Mouse (Mus musculus) heart, postnatal 0 days (tissue): Measurements from ENCODE around the gene Ext2. TPM values are rescaled to one million over a fixed set of nuclear protein-coding genes. Genes with fewer than 3 reads are reported as not detected.

Experiments
- ATAC-seq: fragments of 200-750 bp; cut with Nextera tagmentation; 2 replicates; pipeline ENCODE4 v1.8.0; 2017; ENCODE audit warnings: low read depth, moderate number of reproducible peaks, moderate library complexity; ENCODE audit not compliant: insufficient read depth
- DNase-seq: peaks from one replicate; pipeline ENCODE4 v3.0.0-alpha.2; 2016; ENCODE audit warnings: low spot score
- H3K27ac ChIP-seq: fragments of 300-500 bp; sonication (generic); 2 replicates; pipeline ENCODE4 v1.5.1; 2014; ENCODE audit warnings: low read depth, mild to moderate bottlenecking
- H3K27me3 ChIP-seq: fragments of 300-500 bp; sonication (generic); 2 replicates; pipeline ENCODE4 v1.6.1; 2014; ENCODE audit warnings: low read length, mixed read lengths; ENCODE audit not compliant: control insufficient read depth, insufficient read depth
- H3K36me3 ChIP-seq: fragments of 300-500 bp; sonication (generic); replicated peaks from 2 replicates; pipeline ENCODE4 v1.6.1; 2014; ENCODE audit warnings: low read length, mixed read lengths; ENCODE audit not compliant: control insufficient read depth, insufficient read depth
- H3K4me1 ChIP-seq: fragments of 300-500 bp; sonication (generic); 2 replicates; pipeline ENCODE4 v1.6.1; 2014; ENCODE audit warnings: antibody characterized with exemption; ENCODE audit not compliant: control insufficient read depth, insufficient read depth
- H3K4me2 ChIP-seq: fragments of 300-500 bp; sonication (generic); 2 replicates; pipeline ENCODE4 v1.6.1; 2014; ENCODE audit warnings: low read depth, mild to moderate bottlenecking, low read length, moderate library complexity
- H3K4me3 ChIP-seq: fragments of 300-500 bp; sonication (generic); 2 replicates; pipeline ENCODE4 v1.5.1; 2014; ENCODE audit warnings: low read depth, low read length
- H3K9ac ChIP-seq: fragments of 300-500 bp; sonication (generic); replicated peaks from 2 replicates; pipeline ENCODE4 v1.6.1; 2014; ENCODE audit warnings: low read depth, low read length, mixed read lengths
- H3K9me3 ChIP-seq: fragments of 300-500 bp; sonication (generic); replicated peaks from 2 replicates; pipeline ENCODE4 v1.6.1; 2016; ENCODE audit warnings: low read length; ENCODE audit not compliant: control insufficient read depth
- CTCF ChIP-seq: IDR thresholded peaks from 2 replicates; pipeline ENCODE4 v1.5.1; 2016; ENCODE audit warnings: antibody characterized with exemption, control low read depth, low read depth
- EP300 ChIP-seq: IDR thresholded peaks from 2 replicates; pipeline ENCODE4 v1.6.1; 2016; ENCODE audit warnings: antibody characterized with exemption, low read depth
- WGBS: fragments of 180-500 bp; shearing (Covaris S2); extraction: QIAGEN DNeasy Blood & Tissue Kit; methylation state at CpG from one replicate; pipeline ENCODE4 v1.1.7; 2014; 5-methylcytosine and 5-hydroxymethylcytosine counted together
- polyA plus RNA-seq: library from polyadenylated mRNA; unstranded; fragments of >200 nt; fragmentation: Nextera tagmentation; extraction: Ambion mirVana; gene quantifications from 2 replicates; pipeline ENCODE4 v1.2.1, GENCODE M21; 2015
- total RNA-seq: library from RNA; depleted of rRNA; stranded (reverse); fragments of >200 nt; gene quantifications from 2 replicates; pipeline ENCODE4 v1.2.3, GENCODE M21; 2014; ENCODE audit warnings: low replicate concordance; rRNA removed

Gene Ext2
- total and polyA plus RNA-seq, 2 experiments from 2014 or later = 32.8 to 40.3 TPM

GRCm38 (mm10) chr2:93615845-93616689 is 206.3 kb downstream of the Ext2 start:
- DNase-seq (no peak), ATAC-seq (no peak)
- 77% methylated on average over 27 of the region's 27 CpGs for WGBS
- no peak overlapping the region for H3K9ac ChIP-seq
- H3K27ac ChIP-seq = no peak overlapping the region
- no peaks in the 10 kb centered on the region; the same call in 1 of the 2 replicates for H3K4me1 ChIP-seq
- H3K27me3 ChIP-seq = no peaks in the 10 kb centered on the region; the same call in 1 of the 2 replicates
- no peaks in the 10 kb centered on the region for H3K9me3 ChIP-seq
- H3K4me3 ChIP-seq = no peak overlapping the region
- no peak overlapping the region for H3K4me2 ChIP-seq
- TF ChIP-seq EP300 = no peak
- no peak for TF ChIP-seq CTCF
- no peaks in the 10 kb centered on the region for H3K36me3 ChIP-seq

GRCm38 (mm10) chr2:93613020-93613419 is 209.3 kb downstream of the Ext2 start:
- TF ChIP-seq CTCF = no peak
- TF ChIP-seq EP300 = no peak
- no peaks in the 10 kb centered on the region for H3K4me1 ChIP-seq
- H3K9ac ChIP-seq = no peak overlapping the region
- no peaks in the 10 kb centered on the region for H3K9me3 ChIP-seq
- WGBS = 58% methylated on average over 7 of the region's 7 CpGs
- no peak overlapping the region for H3K27ac ChIP-seq
- ATAC-seq (no peak), DNase-seq (no peak)
- H3K4me2 ChIP-seq = no peak overlapping the region
- H3K27me3 ChIP-seq = no peaks in the 10 kb centered on the region
- no peaks in the 10 kb centered on the region for H3K36me3 ChIP-seq
- no peak overlapping the region for H3K4me3 ChIP-seq

Other genes starting within 250 kb of the Ext2 start
- gene Alx4, start 180.2 kb downstream of the Ext2 start, total RNA-seq = not detected in 2 replicates
- gene Alx4, start 180.2 kb downstream of the Ext2 start, polyA plus RNA-seq = not detected in 2 replicates
- 8.4 and 42.5 TPM in 2 replicates for gene Accs, start 27.4 kb upstream of the Ext2 start, total RNA-seq
- gene Accs, start 27.4 kb upstream of the Ext2 start, polyA plus RNA-seq = 6.1 and 6.2 TPM in 2 replicates
- not detected in 2 replicates for gene Accsl, start 46.6 kb upstream of the Ext2 start, total RNA-seq
- gene Accsl, start 46.6 kb upstream of the Ext2 start, polyA plus RNA-seq = 0.08 TPM in 1 of 2 replicates, not detected in the other
- 39.3 and 41.6 TPM in 2 replicates for gene Gm13889, start 134.6 kb upstream of the Ext2 start, total RNA-seq
- gene Gm13889, start 134.6 kb upstream of the Ext2 start, polyA plus RNA-seq = 9.0 and 10.8 TPM in 2 replicates
- not detected in 2 replicates for gene Gm27027, start 173.8 kb upstream of the Ext2 start, total RNA-seq
- not detected in 2 replicates for gene Gm27027, start 173.8 kb upstream of the Ext2 start, polyA plus RNA-seq
- gene Alkbh3, start 188.2 kb upstream of the Ext2 start, total RNA-seq = 104 and 123 TPM in 2 replicates
- gene Alkbh3, start 188.2 kb upstream of the Ext2 start, polyA plus RNA-seq = 86.9 and 96.8 TPM in 2 replicates